ENCODE assay signal across 8 mouse cellular contexts in genomic region chr9:71591938-71592548, GRCm38 (mm10). TPM values are rescaled to one million over a fixed set of nuclear protein-coding genes. Genes with fewer than 3 reads are reported as not detected.
DNase-seq lines count a peak whose midpoint lies in the region; ATAC-seq and TF ChIP-seq lines count a peak whose summit lies in the region.

Myzap (minus strand) TSS chr9:71592360.

- H3K4me3 ChIP-seq in forebrain, embryonic 11.5 days (ENCODE audit: low read depth, low read length): peak within 1 kb of the TSS; percentile 43
- peak within 1 kb of the TSS; percentile 71 for H3K4me3 ChIP-seq in heart, embryonic 15.5 days
- H3K4me3 ChIP-seq in liver, postnatal 0 days (ENCODE audit: low read depth, low read length): peak within 1 kb of the TSS; percentile 54
- H3K4me3 ChIP-seq in neural tube, embryonic 14.5 days (ENCODE audit: low read depth, low read length): peak within 1 kb of the TSS; percentile 47

- TF ChIP-seq CTCF in liver, postnatal 0 days (IDR thresholded peaks at IDR 0.05; ENCODE audit: low read depth): no peak

- no peak for TF ChIP-seq EP300 in liver, postnatal 0 days (IDR thresholded peaks at IDR 0.05; ENCODE audit: low read depth)

- DNase-seq in c-Kit-negative CD71-positive TER-119-positive erythroid progenitor cells, embryonic 14.5 days (ENCODE audit: low read depth, low spot score): peak; percentile 49
- peak; percentile 88 for DNase-seq in forebrain, embryonic 11.5 days (ENCODE audit: low spot score)
- DNase-seq in kidney, postnatal 25 days: peak; percentile 93
- DNase-seq in liver, postnatal 0 days: peak; percentile 89
- DNase-seq in testis, postnatal 10 days (ENCODE audit: low spot score): peak; percentile 97

- H3K9me3 ChIP-seq in forebrain, embryonic 11.5 days (ENCODE audit: control insufficient read depth, low read length): no peaks in the 10 kb centered on the region
- H3K9me3 ChIP-seq in heart, embryonic 15.5 days (replicated peaks): no peaks in the 10 kb centered on the region
- no peaks in the 10 kb centered on the region for H3K9me3 ChIP-seq in liver, postnatal 0 days (ENCODE audit: low read length)
- no peaks in the 10 kb centered on the region for H3K9me3 ChIP-seq in neural tube, embryonic 14.5 days (ENCODE audit: control insufficient read depth, low read length)

- H3K27ac ChIP-seq in forebrain, embryonic 11.5 days (ENCODE audit: low read depth, low read length): no peak within 1 kb of the TSS
- H3K27ac ChIP-seq in heart, embryonic 15.5 days: peak within 1 kb of the TSS; percentile 89
- no peak within 1 kb of the TSS for H3K27ac ChIP-seq in liver, postnatal 0 days (ENCODE audit: low read depth)
- H3K27ac ChIP-seq in neural tube, embryonic 14.5 days (ENCODE audit: low read depth, low read length): no peak within 1 kb of the TSS

- no peaks in the 10 kb centered on the region for H3K27me3 ChIP-seq in forebrain, embryonic 11.5 days (ENCODE audit: control insufficient read depth, insufficient read depth, low read length)
- H3K27me3 ChIP-seq in heart, embryonic 15.5 days: no peaks in the 10 kb centered on the region
- no peaks in the 10 kb centered on the region for H3K27me3 ChIP-seq in liver, postnatal 0 days (ENCODE audit: insufficient read depth, low read length)
- H3K27me3 ChIP-seq in neural tube, embryonic 14.5 days (ENCODE audit: control insufficient read depth, insufficient read depth, low read length): peaks cover 6% of the 10 kb centered on the region

- peak within 1 kb of the TSS; percentile 89 for H3K4me2 ChIP-seq in forebrain, embryonic 11.5 days (ENCODE audit: low read depth, low read length, severe bottlenecking)
- H3K4me2 ChIP-seq in heart, embryonic 15.5 days: peak within 1 kb of the TSS; percentile 68
- peak within 1 kb of the TSS; percentile 77 for H3K4me2 ChIP-seq in liver, postnatal 0 days (ENCODE audit: low read depth, low read length)
- H3K4me2 ChIP-seq in neural tube, embryonic 14.5 days (ENCODE audit: low read depth, low read length): peak within 1 kb of the TSS; percentile 71

- no peaks in the 10 kb centered on the region for H3K4me1 ChIP-seq in forebrain, embryonic 11.5 days (replicated peaks; ENCODE audit: control insufficient read depth, insufficient read depth, low read length)
- peaks cover 39% of the 10 kb centered on the region for H3K4me1 ChIP-seq in heart, embryonic 15.5 days (replicated peaks)
- peaks cover 18% of the 10 kb centered on the region for H3K4me1 ChIP-seq in liver, postnatal 0 days (ENCODE audit: insufficient read depth)
- no peaks in the 10 kb centered on the region for H3K4me1 ChIP-seq in neural tube, embryonic 14.5 days (ENCODE audit: control insufficient read depth, insufficient read depth, low read length)

- H3K9ac ChIP-seq in forebrain, embryonic 11.5 days (ENCODE audit: low read length): peak within 1 kb of the TSS; percentile 52
- peak within 1 kb of the TSS; percentile 74 for H3K9ac ChIP-seq in heart, embryonic 15.5 days
- H3K9ac ChIP-seq in liver, postnatal 0 days (replicated peaks): peak within 1 kb of the TSS; percentile 46; the same call in 1 of the 2 replicates
- H3K9ac ChIP-seq in neural tube, embryonic 14.5 days (replicated peaks; ENCODE audit: low read depth, low read length): peak within 1 kb of the TSS; percentile 52; the same call in 1 of the 2 replicates

- WGBS in forebrain, embryonic 11.5 days: 2% methylated on average over 29 of the region's 29 CpGs
- WGBS in heart, embryonic 15.5 days: under 1% methylated on average over 28 of the region's 29 CpGs
- 2% methylated on average over 29 of the region's 29 CpGs for WGBS in liver, postnatal 0 days (ENCODE audit: insufficient replicate concordance)
- WGBS in neural tube, embryonic 14.5 days: 1% methylated on average over 28 of the region's 29 CpGs

- H3K36me3 ChIP-seq in forebrain, embryonic 11.5 days (ENCODE audit: control insufficient read depth, insufficient read depth, low read length): no peaks in the 10 kb centered on the region
- no peaks in the 10 kb centered on the region for H3K36me3 ChIP-seq in heart, embryonic 15.5 days
- H3K36me3 ChIP-seq in liver, postnatal 0 days (replicated peaks; ENCODE audit: insufficient read depth, low read length): no peaks in the 10 kb centered on the region
- H3K36me3 ChIP-seq in neural tube, embryonic 14.5 days (ENCODE audit: control insufficient read depth, insufficient read depth, low read length): no peaks in the 10 kb centered on the region

- peak; percentile 100 for ATAC-seq in CD4-positive, CD25-positive, alpha-beta regulatory T cell, adult 4 months
- ATAC-seq in forebrain, embryonic 11.5 days (replicated peaks; ENCODE audit: low FRiP score): peak; percentile 78
- ATAC-seq in heart, embryonic 15.5 days (replicated peaks; ENCODE audit: insufficient number of reproducible peaks, insufficient read depth, low FRiP score, low read depth): peak; percentile 88
- peak; percentile 89 for ATAC-seq in liver, postnatal 0 days
- peak; percentile 87; the same call in 1 of the 2 replicates for ATAC-seq in neural tube, embryonic 14.5 days (ENCODE audit: low read depth)

RNA-seq across cellular contexts. Expression of gene Myzap, which starts in this region (rescaled TPM):
- polyA plus RNA-seq in CD4-positive, CD25-positive, alpha-beta regulatory T cell, adult 4 months (2017; shearing (Covaris generic)): under 1 TPM; 0.35 to 0.71 TPM
- polyA plus RNA-seq in forebrain, embryonic 11.5 days (2014; fragmentation: Nextera tagmentation; extraction: Ambion mirVana): 4.2 and 4.3 TPM in 2 replicates
- polyA plus RNA-seq in heart, embryonic 15.5 days (2015; fragmentation: Nextera tagmentation; extraction: Ambion mirVana): 121 and 148 TPM in 2 replicates
- polyA plus RNA-seq in liver, postnatal 0 days (2015; fragmentation: Nextera tagmentation; extraction: Ambion mirVana): 2.8 and 3.7 TPM in 2 replicates
- 2.4 and 4.2 TPM in 2 replicates for polyA plus RNA-seq in neural tube, embryonic 14.5 days (2014; fragmentation: Nextera tagmentation; extraction: Ambion mirVana)

Comparison
In these comparisons a context has a peak if more than half of its experiments do, and no peak if none do; other contexts are left out.
1. RNA of gene Myzap (polyA plus RNA-seq): 121 to 148 TPM in heart, embryonic 15.5 days; 4.2 to 4.3 TPM in forebrain, embryonic 11.5 days, 2.8 to 3.7 TPM in liver, postnatal 0 days, 2.4 to 4.2 TPM in neural tube, embryonic 14.5 days and 0.35 to 0.71 TPM in CD4-positive, CD25-positive, alpha-beta regulatory T cell, adult 4 months; every median in the first group is over 10 times any median in the second.
2. Peak in ATAC-seq in CD4-positive, CD25-positive, alpha-beta regulatory T cell, adult 4 months; RNA of the gene not detected or under 1 TPM.
3. Peak in every context shown above with its lines, with median percentiles within 50 percentile points of each other: ATAC-seq, DNase-seq, H3K4me2 ChIP-seq, H3K4me3 ChIP-seq and H3K9ac ChIP-seq.